ENCODE assay signal across 27 mouse cellular contexts in the genomic region with DNA sequence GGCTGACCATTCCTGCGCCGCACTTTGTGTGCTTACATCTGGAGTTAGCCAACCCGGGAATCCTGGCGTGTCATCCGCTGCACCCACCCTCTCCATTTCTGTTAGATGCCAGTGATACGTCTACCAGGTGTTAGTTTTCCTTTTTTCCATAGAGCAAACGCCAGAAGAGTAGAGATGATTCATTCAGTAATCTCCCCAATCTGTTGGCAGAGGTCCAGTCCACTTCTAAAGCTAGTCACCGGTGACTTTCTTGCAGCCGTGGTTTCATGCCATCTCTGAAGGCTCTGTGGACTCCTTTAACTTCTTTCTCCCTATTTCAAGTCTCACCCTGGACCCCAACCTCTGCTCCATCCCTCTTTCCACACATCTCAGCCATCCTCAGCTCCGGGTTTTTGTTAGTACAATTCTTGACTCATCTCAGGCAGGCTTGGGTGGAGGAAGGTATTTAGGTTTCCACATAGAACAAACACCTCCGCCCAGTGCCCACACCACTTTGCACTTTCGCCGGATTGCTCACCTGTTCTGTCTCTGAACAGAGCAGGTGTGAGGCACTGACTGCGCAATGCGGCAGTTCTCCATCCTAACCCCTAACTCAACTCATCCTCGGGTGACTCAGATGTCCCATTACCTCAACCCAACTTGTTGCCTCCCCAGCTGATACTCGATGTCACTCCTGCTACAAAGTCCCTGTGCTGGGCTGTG. TPM values are rescaled to one million over a fixed set of nuclear protein-coding genes. Genes with fewer than 3 reads are reported as not detected.
DNase-seq lines count a peak whose midpoint lies in the region; ATAC-seq and TF ChIP-seq lines count a peak whose summit lies in the region.
"Had no signal": no experiment of that assay in that cellular context is flagged by ENCODE, and none has a peak within 500 bp of the region (broad histone marks: within the 10 kb centered on the region; RNA-seq: fewer than 3 reads in every experiment).

No protein-coding gene starts in this region.

- peaks cover 5% of the 10 kb centered on the region for H3K4me1 ChIP-seq in lung, adult 2 months (ENCODE audit: control insufficient read depth, insufficient read depth, low read length)
- H3K4me1 ChIP-seq in stomach, postnatal 0 days (replicated peaks; ENCODE audit: control insufficient read depth, insufficient read depth), result 0 out of 2 replicates have a peak, but pooled peaks cover 2% of the 10 kb centered on the region

- peak; percentile 54 for ATAC-seq in stomach, postnatal 0 days (ENCODE audit: low FRiP score, low TSS enrichment)
- ATAC-seq in granulocyte monocyte progenitor cell, adult 5-6 weeks (replicated peaks; ENCODE audit: poor library complexity, severe bottlenecking), result no peak
- ATAC-seq: hindbrain, postnatal 0 days; intestine, postnatal 0 days; midbrain, embryonic 13.5 days had no signal

- peak; percentile 38 to 48 for DNase-seq in cerebellum, adult 18-20 months
- no peak for DNase-seq in cerebellum, adult 9-10 months
- no peak for DNase-seq in lung, adult 2 months
- no peak for DNase-seq in lung, postnatal 10 days
- peak; percentile 58 for DNase-seq in urinary bladder, postnatal 14 days (ENCODE audit: low spot score)
- no peak for DNase-seq in urinary bladder, adult 2 months (ENCODE audit: low spot score)
- peak; percentile 66 for DNase-seq in stomach, postnatal 0 days (ENCODE audit: low spot score)
- DNase-seq: adrenal gland, postnatal 10 days; heart, adult 18-20 months; heart, postnatal 14 days; kidney, postnatal 25 days; liver, embryonic 13.5 days; lung, embryonic 14.5 days; thymus, postnatal 25 days had no signal

- WGBS in lung, adult 2 months, result 53% methylated on average over 17 of the region's 17 CpGs
- WGBS in stomach, postnatal 0 days, result 44% methylated on average over 17 of the region's 17 CpGs

- no peak overlapping the region for H3K4me3 ChIP-seq in lung, adult 2 months (replicated peaks; ENCODE audit: extremely low read depth, low read depth, low read length)
- H3K4me3 ChIP-seq in stomach, postnatal 0 days (ENCODE audit: low read depth, low read length), result peak overlapping the region; percentile 6; the same call in 1 of the 2 replicates
- H3K4me3 ChIP-seq: heart, embryonic 13.5 days; limb, embryonic 13.5 days; liver, embryonic 13.5 days; midbrain, embryonic 13.5 days had no signal

- no peaks in the 10 kb centered on the region for H3K9me3 ChIP-seq in stomach, postnatal 0 days (ENCODE audit: control insufficient read depth, low read length)
- H3K9me3 ChIP-seq: G1E; heart, embryonic 13.5 days; limb, embryonic 13.5 days; liver, embryonic 13.5 days; midbrain, embryonic 13.5 days had no signal

- no peak for TF ChIP-seq CTCF in lung, adult 2 months (IDR thresholded peaks at IDR 0.05; ENCODE audit: insufficient read depth, low read length)
- no peak for TF ChIP-seq CTCF in stomach, postnatal 0 days (IDR thresholded peaks at IDR 0.05; ENCODE audit: low read depth)

- no peak for TF ChIP-seq EP300 in stomach, postnatal 0 days (optimal IDR thresholded peaks at IDR 0.05)

- H3K36me3 ChIP-seq in stomach, postnatal 0 days (ENCODE audit: control insufficient read depth, insufficient read depth, low read length), result no peaks in the 10 kb centered on the region
- H3K36me3 ChIP-seq: liver, embryonic 13.5 days had no signal

- no peak overlapping the region for H3K9ac ChIP-seq in stomach, postnatal 0 days (ENCODE audit: low read length)
- H3K9ac ChIP-seq: heart, embryonic 13.5 days; limb, embryonic 13.5 days; liver, embryonic 13.5 days; lung, embryonic 14.5 days; midbrain, embryonic 13.5 days had no signal

- no peaks in the 10 kb centered on the region for H3K27me3 ChIP-seq in stomach, postnatal 0 days (ENCODE audit: control insufficient read depth, insufficient read depth, low read length)
- H3K27me3 ChIP-seq: CH12.LX had no signal

- peak overlapping the region; percentile 71 for H3K27ac ChIP-seq in stomach, postnatal 0 days (replicated peaks)
- H3K27ac ChIP-seq: heart, embryonic 13.5 days; hindbrain, postnatal 0 days; limb, embryonic 13.5 days; liver, embryonic 13.5 days; midbrain, embryonic 13.5 days had no signal

- H3K4me2 ChIP-seq in stomach, postnatal 0 days (replicated peaks; ENCODE audit: low read depth), result no peak overlapping the region
- H3K4me2 ChIP-seq: heart, embryonic 13.5 days; limb, embryonic 13.5 days; liver, embryonic 13.5 days; lung, embryonic 14.5 days; midbrain, embryonic 13.5 days had no signal

- TF ChIP-seq POLR2A in lung, adult 2 months (IDR thresholded peaks at IDR 0.05; ENCODE audit: borderline replicate concordance, extremely low read depth, low read depth, low read length), result peak; percentile 20; the same call in 1 of the 2 replicates

RNA-seq across cellular contexts. Expression of a gene that starts 2.4 kb away (rescaled TPM):
- 1.0 and 2.1 TPM in 2 replicates for polyA plus RNA-seq in lung, adult 2 months (2012; rRNA removed)
- polyA plus RNA-seq in urinary bladder, adult 2 months (2012; rRNA removed), result 0.44 and 0.48 TPM in 2 replicates
- polyA plus RNA-seq in stomach, postnatal 0 days (2015; fragmentation: Nextera tagmentation; extraction: Ambion mirVana), result 0.49 and 0.96 TPM in 2 replicates
- total RNA-seq in granulocyte monocyte progenitor cell, adult 5-6 weeks (2014; fragmentation: Nextera tagmentation), result not detected in 2 replicates
- not detected in 2 replicates for total RNA-seq in granulocyte monocyte progenitor cell, adult 5-6 weeks (2017)
- total RNA-seq: CH12.LX; G1E; gastrocnemius, adult 18-20 months; hindbrain, postnatal 0 days; left cerebral cortex, postnatal 14 days; megakaryocyte progenitor cell, adult 5-6 weeks had no signal
- polyA plus RNA-seq: G1E had no signal

RNA-seq across cellular contexts. Expression of a gene that starts 3.2 kb away (rescaled TPM):
- 3.8 and 90.0 TPM in 2 replicates for polyA plus RNA-seq in lung, adult 2 months (2012; rRNA removed)
- 0.26 and 0.37 TPM in 2 replicates for polyA plus RNA-seq in urinary bladder, adult 2 months (2012; rRNA removed)
- 260 and 317 TPM in 2 replicates for polyA plus RNA-seq in stomach, postnatal 0 days (2015; fragmentation: Nextera tagmentation; extraction: Ambion mirVana)
- total RNA-seq in granulocyte monocyte progenitor cell, adult 5-6 weeks (2014; fragmentation: Nextera tagmentation), result not detected in 2 replicates
- not detected in 2 replicates for total RNA-seq in granulocyte monocyte progenitor cell, adult 5-6 weeks (2017)
- total RNA-seq: adrenal gland, postnatal 10 days; CH12.LX; gastrocnemius, adult 18-20 months; heart, adult 18-20 months; heart, postnatal 14 days; hindbrain, postnatal 0 days; left cerebral cortex, postnatal 14 days; megakaryocyte progenitor cell, adult 5-6 weeks; monocyte, adult 5-6 weeks; neutrophil, adult 5-6 weeks had no signal
- polyA plus RNA-seq: G1E; heart, embryonic 13.5 days; hindbrain, postnatal 0 days; midbrain, embryonic 13.5 days had no signal

RNA-seq across cellular contexts. Expression of a gene that starts 8.3 kb away (rescaled TPM):
- polyA plus RNA-seq in lung, adult 2 months (2012; rRNA removed), result 5.8 and 25.7 TPM in 2 replicates
- 9.5 and 12.9 TPM in 2 replicates for polyA plus RNA-seq in urinary bladder, adult 2 months (2012; rRNA removed)
- polyA plus RNA-seq in stomach, postnatal 0 days (2015; fragmentation: Nextera tagmentation; extraction: Ambion mirVana), result 109 and 113 TPM in 2 replicates
- not detected in 2 replicates for total RNA-seq in granulocyte monocyte progenitor cell, adult 5-6 weeks (2014; fragmentation: Nextera tagmentation)
- not detected in 2 replicates for total RNA-seq in granulocyte monocyte progenitor cell, adult 5-6 weeks (2017)
- total RNA-seq: CH12.LX; G1E; gastrocnemius, adult 18-20 months; heart, adult 18-20 months; heart, postnatal 14 days; hindbrain, postnatal 0 days; megakaryocyte progenitor cell, adult 5-6 weeks; monocyte, adult 5-6 weeks; neutrophil, adult 5-6 weeks had no signal

RNA-seq across cellular contexts. Expression of a gene that starts 9.5 kb away (rescaled TPM):
- polyA plus RNA-seq in lung, adult 2 months (2012; rRNA removed), result 14.5 and 16.7 TPM in 2 replicates
- 5.4 and 5.8 TPM in 2 replicates for polyA plus RNA-seq in urinary bladder, adult 2 months (2012; rRNA removed)
- 7.1 and 7.7 TPM in 2 replicates for polyA plus RNA-seq in stomach, postnatal 0 days (2015; fragmentation: Nextera tagmentation; extraction: Ambion mirVana)
- total RNA-seq in granulocyte monocyte progenitor cell, adult 5-6 weeks (2014; fragmentation: Nextera tagmentation), result not detected in 2 replicates
- not detected in 2 replicates for total RNA-seq in granulocyte monocyte progenitor cell, adult 5-6 weeks (2017)
- total RNA-seq: CH12.LX; G1E; megakaryocyte progenitor cell, adult 5-6 weeks; monocyte, adult 5-6 weeks; neutrophil, adult 5-6 weeks had no signal

RNA-seq across cellular contexts. Expression of a gene that starts 9.5 kb away (rescaled TPM):
- polyA plus RNA-seq in lung, adult 2 months (2012; rRNA removed), result 137 and 141 TPM in 2 replicates
- polyA plus RNA-seq in urinary bladder, adult 2 months (2012; rRNA removed), result 60.5 and 68.6 TPM in 2 replicates
- polyA plus RNA-seq in stomach, postnatal 0 days (2015; fragmentation: Nextera tagmentation; extraction: Ambion mirVana), result 84.8 and 86.8 TPM in 2 replicates
- total RNA-seq in granulocyte monocyte progenitor cell, adult 5-6 weeks (2014; fragmentation: Nextera tagmentation), result 3.4 TPM in 1 of 2 replicates, not detected in the other
- 0.57 and 3.7 TPM in 2 replicates for total RNA-seq in granulocyte monocyte progenitor cell, adult 5-6 weeks (2017)
- total RNA-seq: monocyte, adult 5-6 weeks had no signal

Comparison
In these comparisons a context has a peak if more than half of its experiments do, and no peak if none do; other contexts are left out.
1. DNase-seq: peak in cerebellum, adult 18-20 months (2 of 2), urinary bladder, postnatal 14 days (single experiment) and stomach, postnatal 0 days (single experiment); none in cerebellum, adult 9-10 months (single experiment), lung, adult 2 months (single experiment), lung, postnatal 10 days (single experiment) and urinary bladder, adult 2 months (single experiment).